Mouse (Mus musculus) G1E (cell line): ENCODE measurements around the gene Zfp622. TPM values are rescaled to one million over a fixed set of nuclear protein-coding genes. Genes with fewer than 3 reads are reported as not detected.
"Not testable (repeated sequence)": the region's sequence is repeated elsewhere in the genome, so short reads cannot be mapped to it uniquely, and the experiment has no call there.

Source experiments
- ATAC-seq: 2 replicates; pipeline ENCODE4 v1.8.0; 2016; ENCODE audit warnings: mild to moderate bottlenecking; ENCODE audit not compliant: insufficient number of reproducible peaks, poor library complexity, low FRiP score, severe bottlenecking; ENCODE audit errors: extremely low read depth
- DNase-seq: peaks from one replicate; pipeline ENCODE4 v3.0.0; 2012; ENCODE audit warnings: low spot score
- H3K27me3 ChIP-seq: 2 replicates; pipeline ENCODE4 v1.6.1; 2012; ENCODE audit warnings: mild to moderate bottlenecking, low read length, inconsistent platforms; ENCODE audit not compliant: insufficient read depth
- H3K36me3 ChIP-seq: replicated peaks from 2 replicates; pipeline ENCODE3; 2012; ENCODE audit warnings: mild to moderate bottlenecking, inconsistent platforms
- H3K4me1 ChIP-seq: 2 replicates; pipeline ENCODE4 v1.6.1; 2012; ENCODE audit warnings: low read depth, low read length, inconsistent platforms, mixed read lengths; ENCODE audit not compliant: insufficient read depth
- H3K4me3 ChIP-seq: 2 replicates; pipeline ENCODE4 v1.5.1; 2012; ENCODE audit warnings: low read depth, mild to moderate bottlenecking, inconsistent platforms, low read length, moderate library complexity, mixed read lengths
- H3K9me3 ChIP-seq: replicated peaks from 2 replicates; pipeline ENCODE4 v1.6.1; 2012; ENCODE audit warnings: inconsistent platforms
- CTCF ChIP-seq: IDR thresholded peaks from 2 replicates; pipeline ENCODE4 v1.5.1; 2012; ENCODE audit warnings: low read depth, low read length, inconsistent platforms, mixed read lengths
- GATA1 ChIP-seq: IDR thresholded peaks from 2 replicates; pipeline ENCODE4 v1.6.1; 2012; ENCODE audit warnings: borderline replicate concordance, low read length, inconsistent platforms, mixed read lengths
- GATA2 ChIP-seq: IDR thresholded peaks from 2 replicates; pipeline ENCODE4 v1.6.1; 2012; ENCODE audit warnings: low read depth, low read length, inconsistent platforms, borderline replicate concordance
- POLR2AphosphoS5 ChIP-seq: IDR thresholded peaks from 2 replicates; pipeline ENCODE4 v1.6.1; 2012; ENCODE audit warnings: low read depth, low read length, inconsistent platforms; ENCODE audit not compliant: insufficient replicate concordance
- TAL1 ChIP-seq: conservative IDR thresholded peaks from 2 replicates; pipeline ENCODE4 v1.6.1; 2012; ENCODE audit warnings: low read depth, low read length, inconsistent platforms, mixed read lengths
- polyA plus RNA-seq: library from polyadenylated mRNA; stranded (reverse); fragments of >175 nt; gene quantifications from 2 replicates; pipeline ENCODE4 v1.2.3, GENCODE M21; 2012
- total RNA-seq, 2 experiments: library from RNA; stranded (forward) in 1 of 2; stranded (reverse) in 1 of 2; fragments of 200-1000 nt in 1 of 2; fragments of >200 nt in 1 of 2; fragmentation: Nextera tagmentation in 1 of 2; gene quantifications; 2 replicates each; pipeline ENCODE4 v1.2.3; 2014 to 2017

Gene Zfp622
- total and polyA plus RNA-seq, 3 experiments = 27.2 to 86.0 (median 49.1) TPM

GRCm38 (mm10) chr15:25966220-25966774 is 17.9 kb upstream of the Zfp622 start:
- TF ChIP-seq POLR2AphosphoS5 (no peak), GATA2 (no peak), TAL1 (no peak), CTCF (no peak), GATA1 (no peak)
- H3K27me3 ChIP-seq = peaks cover 2% of the 10 kb centered on the region; the same call in 1 of the 2 replicates
- H3K9me3 ChIP-seq = no peaks in the 10 kb centered on the region
- no peak overlapping the region for H3K4me3 ChIP-seq
- H3K36me3 ChIP-seq = no peaks in the 10 kb centered on the region
- no peaks in the 10 kb centered on the region for H3K4me1 ChIP-seq
- no peak for ATAC-seq
- DNase-seq = no peak

- Histone ChIP-seq H3K9me3 (no peaks in the 10 kb centered on the region), H3K4me1 (no peaks in the 10 kb centered on the region), H3K4me3 (no peak overlapping the region), H3K36me3 (no peaks in the 10 kb centered on the region), H3K27me3 (peaks cover 2% of the 10 kb centered on the region; the same call in 1 of the 2 replicates)
- no peak for ATAC-seq
- DNase-seq = no peak
- no peak for TF ChIP-seq GATA2
- no peak for TF ChIP-seq CTCF
- no peak for TF ChIP-seq POLR2AphosphoS5
- no peak for TF ChIP-seq GATA1
- TF ChIP-seq TAL1 = no peak
Measured at GRCm38 (mm10) chr15:25971596-25971995, 12.6 kb upstream of the Zfp622 start.

GRCm38 (mm10) chr15:25972758-25973157 is 11.4 kb upstream of the Zfp622 start:
- no peaks in the 10 kb centered on the region for H3K4me1 ChIP-seq
- H3K36me3 ChIP-seq = no peaks in the 10 kb centered on the region
- TF ChIP-seq CTCF (no peak), GATA2 (no peak), TAL1 (no peak), POLR2AphosphoS5 (no peak), GATA1 (no peak)
- no peak overlapping the region for H3K4me3 ChIP-seq
- no peak for ATAC-seq
- H3K9me3 ChIP-seq = no peaks in the 10 kb centered on the region
- H3K27me3 ChIP-seq = peaks cover 2% of the 10 kb centered on the region; the same call in 1 of the 2 replicates
- no peak for DNase-seq

- H3K4me1 ChIP-seq = no peaks in the 10 kb centered on the region
- H3K9me3 ChIP-seq = no peaks in the 10 kb centered on the region
- H3K27me3 ChIP-seq = no peaks in the 10 kb centered on the region; the same call in 1 of the 2 replicates
- no peak for TF ChIP-seq CTCF
- ATAC-seq = no peak
- H3K4me3 ChIP-seq = no peak overlapping the region
- DNase-seq = no peak
- no peaks in the 10 kb centered on the region for H3K36me3 ChIP-seq
Measured at GRCm38 (mm10) chr15:25974352-25974751, 9.8 kb upstream of the Zfp622 start.

GRCm38 (mm10) chr15:25975810-25976209 is 8.4 kb upstream of the Zfp622 start:
- no peaks in the 10 kb centered on the region for H3K36me3 ChIP-seq
- no peaks in the 10 kb centered on the region for H3K4me1 ChIP-seq
- no peak for ATAC-seq
- TF ChIP-seq POLR2AphosphoS5 = no peak
- TF ChIP-seq TAL1 = no peak
- no peak for TF ChIP-seq CTCF
- TF ChIP-seq GATA1 = no peak
- no peak for TF ChIP-seq GATA2
- no peak overlapping the region for H3K4me3 ChIP-seq
- no peaks in the 10 kb centered on the region; the same call in 1 of the 2 replicates for H3K27me3 ChIP-seq
- DNase-seq = no peak
- no peaks in the 10 kb centered on the region for H3K9me3 ChIP-seq

- Histone ChIP-seq H3K4me3 (peak overlapping the region; percentile 99), H3K36me3 (peaks cover 25% of the 10 kb centered on the region), H3K4me1 (peaks cover 28% of the 10 kb centered on the region)
- ATAC-seq, DNase-seq, H3K27me3 ChIP-seq, H3K9me3 ChIP-seq: not testable (repeated sequence)
Measured at GRCm38 (mm10) chr15:25983614-25984013, 552 bp upstream of the Zfp622 start.

GRCm38 (mm10) chr15:25984734-25985492 is 747 bp downstream of the Zfp622 start:
- H3K27me3 ChIP-seq = no peaks in the 10 kb centered on the region
- peak overlapping the region; percentile 99 for H3K4me3 ChIP-seq
- H3K36me3 ChIP-seq = peaks cover 35% of the 10 kb centered on the region
- ATAC-seq = no peak
- TF ChIP-seq TAL1 = no peak
- no peak for TF ChIP-seq GATA1
- no peak for TF ChIP-seq POLR2AphosphoS5
- no peak for TF ChIP-seq CTCF
- no peak for TF ChIP-seq GATA2
- DNase-seq = peak; percentile 2
- no peaks in the 10 kb centered on the region for H3K9me3 ChIP-seq
- peaks cover 28% of the 10 kb centered on the region for H3K4me1 ChIP-seq
